Mouse (Mus musculus) cerebellum, adult 9-10 months (tissue): ENCODE measurements around the gene Casp6.

ENCODE experiments used
- DNase-seq: peaks from one replicate; pipeline ENCODE4 v3.0.0; 2022

Gene Casp6

GRCm38 (mm10) chr3:129901271-129901809 lies at the start of gene Casp6:
TSS of gene Casp6 (plus strand) at chr3:129901425.
- DNase-seq = peak; percentile 20

DNA sequence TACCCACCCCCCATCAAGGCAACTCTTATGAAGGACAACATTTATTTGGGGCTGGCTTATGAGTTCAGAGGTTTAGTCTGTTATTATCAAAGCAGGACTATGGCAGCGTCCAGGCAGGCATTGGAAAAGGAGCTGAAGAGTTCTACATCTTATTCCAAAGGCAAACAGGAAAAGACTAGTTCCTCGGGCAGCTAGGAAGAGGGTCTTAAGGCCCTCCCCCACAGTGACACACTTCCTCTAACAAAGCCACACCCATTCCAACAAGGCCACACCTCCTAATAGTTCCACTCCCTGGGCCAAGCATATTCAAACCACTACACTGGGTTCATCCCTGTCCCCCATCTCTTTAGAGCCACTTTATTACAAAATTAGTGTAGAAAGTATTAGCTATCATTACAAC lies 38.6 kb upstream of the Casp6 start:
- no peak for DNase-seq

- DNase-seq = peak; percentile 24
These were observed 37.5 kb upstream of the Casp6 start for GRCm38 (mm10) chr3:129863698-129864097.

DNA sequence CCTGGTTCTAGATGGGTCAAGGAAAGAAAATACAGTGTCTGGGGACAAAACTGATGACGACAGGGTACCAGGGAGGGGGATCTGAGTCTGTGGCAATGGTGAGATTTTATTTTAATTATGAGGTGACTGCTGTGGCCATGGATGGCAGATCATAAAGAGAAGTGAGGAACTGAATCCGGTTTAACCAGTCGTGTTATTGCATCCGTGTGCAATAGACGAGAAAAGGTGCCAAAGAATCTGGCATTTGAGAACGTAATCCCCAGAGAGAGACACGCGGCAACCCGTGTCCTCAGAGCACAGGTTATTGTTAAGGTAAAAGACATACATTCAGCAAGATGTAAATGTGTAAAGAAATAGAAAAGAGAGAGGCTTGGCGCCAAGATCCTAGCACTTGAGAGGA lies 23.9 kb upstream of the Casp6 start:
- DNase-seq = no peak

DNA sequence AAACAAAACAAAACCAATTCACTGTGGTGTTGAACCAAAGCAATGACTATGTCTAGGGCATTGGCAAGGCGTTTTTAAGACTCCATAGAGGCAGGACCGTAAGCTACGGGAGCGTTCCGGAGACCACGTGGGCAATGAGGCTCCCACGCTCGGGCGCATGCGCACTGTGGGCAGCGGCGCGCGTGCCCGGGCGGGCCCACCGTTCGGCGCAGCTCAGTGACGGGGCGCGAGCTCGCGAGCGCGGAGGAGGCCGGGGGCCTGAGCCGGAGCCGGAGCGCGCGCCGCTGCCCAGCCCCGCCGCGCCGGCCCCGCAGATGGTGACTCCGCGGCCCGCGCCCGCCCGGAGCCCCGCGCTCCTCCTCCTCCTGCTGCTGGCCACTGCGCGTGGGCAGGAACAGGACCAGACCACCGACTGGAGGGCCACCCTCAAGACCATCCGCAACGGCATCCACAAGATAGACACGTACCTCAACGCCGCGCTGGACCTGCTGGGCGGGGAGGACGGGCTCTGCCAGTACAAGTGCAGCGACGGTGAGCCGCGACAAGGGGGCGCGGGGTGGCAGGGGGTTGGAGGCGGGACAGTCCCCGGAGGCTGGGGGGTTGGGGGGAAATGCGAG lies 22.7 kb upstream of the Casp6 start, which contains the start of gene Pla2g12a:
Gene Pla2g12a (plus strand): TSS at position 202 of the 617 bp plus-strand sequence.
- peak; percentile 92 for DNase-seq

DNA sequence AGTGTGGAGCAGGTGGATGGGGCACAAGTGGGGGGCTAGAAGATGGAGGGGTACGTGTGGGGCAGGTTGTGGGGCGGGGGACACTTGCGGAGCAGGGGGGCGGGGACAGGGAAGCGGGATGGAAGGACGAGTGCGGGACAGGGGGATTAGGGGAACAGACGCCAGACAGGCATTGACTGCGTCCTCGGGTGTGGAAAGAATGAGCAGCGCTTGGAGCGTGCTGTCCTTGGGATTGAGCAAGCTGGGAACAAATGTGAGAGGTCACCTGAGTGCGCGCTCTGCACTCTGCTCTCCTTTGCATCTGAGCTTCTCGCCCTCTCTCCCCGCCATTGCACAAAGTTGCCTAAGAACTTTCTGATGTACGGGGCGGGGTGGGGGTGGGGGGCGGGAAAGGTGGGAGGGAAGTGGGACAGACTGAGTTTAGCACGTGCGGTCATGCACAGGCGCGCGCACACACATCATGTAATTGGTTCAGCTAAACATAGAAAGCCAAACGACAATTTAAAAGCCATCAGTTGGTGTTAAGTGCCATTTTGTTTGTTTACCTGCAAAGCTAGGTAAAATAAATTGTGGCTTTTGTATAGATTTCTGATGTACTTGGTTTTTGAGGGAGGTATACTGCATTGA lies 22.0 kb upstream of the Casp6 start:
- peak; percentile 19 for DNase-seq

- DNase-seq = no peak
These were observed 21.3 kb upstream of the Casp6 start for GRCm38 (mm10) chr3:129879913-129880312.

GRCm38 (mm10) chr3:129880925-129881593 lies 20.2 kb upstream of the Casp6 start:
- DNase-seq = no peak

GRCm38 (mm10) chr3:129885577-129885976 lies 15.6 kb upstream of the Casp6 start:
- DNase-seq = no peak

GRCm38 (mm10) chr3:129886430-129886829 lies 14.8 kb upstream of the Casp6 start:
- no peak for DNase-seq

GRCm38 (mm10) chr3:129887779-129888517 lies 13.3 kb upstream of the Casp6 start:
- no peak for DNase-seq

DNA sequence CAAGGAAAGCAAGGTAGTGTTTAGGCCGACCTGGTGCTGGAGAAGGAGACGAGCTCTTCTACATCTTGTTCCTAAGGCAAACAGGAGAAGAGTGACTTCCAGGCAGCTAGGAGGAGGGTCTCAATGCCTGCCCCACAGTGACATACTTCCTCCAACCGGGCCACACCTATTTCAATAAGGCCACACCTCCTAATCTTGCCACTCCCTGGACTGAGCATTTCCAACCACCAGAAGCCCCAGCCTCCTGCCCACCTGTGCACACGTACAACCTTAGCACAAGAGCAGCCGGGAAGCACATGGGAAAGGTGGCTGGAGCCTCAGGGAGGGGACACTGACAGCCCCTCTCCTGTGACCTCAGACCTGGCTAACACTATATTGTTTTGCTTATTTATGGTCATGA lies 9.2 kb upstream of the Casp6 start:
- no peak for DNase-seq

- no peak for DNase-seq
These were observed 8.1 kb upstream of the Casp6 start for GRCm38 (mm10) chr3:129893143-129893542.

DNA sequence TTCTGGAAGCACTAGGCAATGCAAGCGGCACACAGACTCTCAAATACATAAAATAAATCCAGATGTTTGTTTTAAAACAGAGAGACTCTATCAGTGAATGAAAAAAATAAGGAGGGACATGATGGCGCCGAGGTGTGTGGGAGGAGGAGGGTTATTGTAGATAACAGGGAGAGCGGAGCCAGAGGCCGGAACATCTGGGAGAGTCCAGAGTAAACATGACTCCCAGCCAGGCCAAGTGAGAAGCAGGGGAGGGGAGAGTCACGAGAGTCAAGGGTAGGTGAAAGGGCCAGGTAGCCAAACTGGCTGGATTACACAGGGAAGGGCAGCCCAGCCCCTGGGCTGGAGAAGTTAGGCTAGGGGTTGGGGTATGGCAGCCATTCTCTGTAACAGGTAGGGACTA lies 4.6 kb upstream of the Casp6 start:
- DNase-seq = no peak

- DNase-seq = no peak
These were observed 2.3 kb upstream of the Casp6 start for GRCm38 (mm10) chr3:129898886-129899285.

GRCm38 (mm10) chr3:129903369-129903768 lies 2.1 kb downstream of the Casp6 start:
- no peak for DNase-seq

- DNase-seq = no peak
These were observed 2.6 kb downstream of the Casp6 start for GRCm38 (mm10) chr3:129903866-129904265.

- DNase-seq = no peak
These were observed 3.3 kb downstream of the Casp6 start for GRCm38 (mm10) chr3:129904381-129905132.

- DNase-seq = no peak
These were observed 10.8 kb downstream of the Casp6 start for GRCm38 (mm10) chr3:129912025-129912424.

DNA sequence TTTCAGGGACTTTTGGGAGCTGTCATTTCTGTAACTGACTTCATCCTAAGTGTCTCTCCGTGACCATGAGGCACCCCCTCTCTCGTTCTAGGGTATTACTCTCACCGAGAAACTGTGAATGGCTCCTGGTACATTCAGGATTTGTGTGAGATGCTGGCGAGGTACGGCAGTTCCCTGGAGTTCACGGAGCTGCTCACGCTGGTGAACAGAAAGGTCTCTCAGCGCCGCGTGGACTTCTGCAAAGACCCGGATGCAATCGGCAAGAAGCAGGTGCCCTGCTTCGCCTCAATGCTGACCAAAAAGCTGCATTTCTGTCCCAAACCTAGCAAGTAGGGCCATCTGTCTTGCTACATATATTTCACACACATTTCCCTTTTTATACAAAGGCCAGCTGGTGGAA lies 12.0 kb downstream of the Casp6 start:
- no peak for DNase-seq

DNA sequence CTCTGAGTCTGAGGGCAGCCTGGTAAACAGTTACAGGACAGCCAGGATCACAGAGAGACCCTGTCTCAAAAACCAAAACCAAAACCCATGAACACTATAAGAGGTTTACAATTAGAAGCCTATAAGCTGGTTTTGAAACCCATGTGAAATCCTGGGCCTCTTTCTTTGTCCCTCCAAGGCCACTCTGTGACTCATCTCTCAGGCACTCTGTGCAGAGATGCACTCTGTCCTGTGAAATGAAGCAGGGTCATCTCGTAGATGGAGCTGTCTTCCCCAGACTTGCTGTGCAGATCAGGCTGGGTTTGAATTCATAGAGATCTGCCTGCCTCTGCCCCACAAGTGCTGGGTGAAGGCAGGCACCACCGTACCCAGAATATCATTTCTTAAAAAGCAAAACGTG lies 16.2 kb downstream of the Casp6 start:
- DNase-seq = no peak

GRCm38 (mm10) chr3:129918434-129918833 lies 17.2 kb downstream of the Casp6 start:
- peak; percentile 28 for DNase-seq
